Mouse (Mus musculus): ENCODE results near the gene Lyst. TPM values are rescaled to one million over a fixed set of nuclear protein-coding genes. Genes with fewer than 3 reads are reported as not detected.
"Not testable (repeated sequence)": the region's sequence is repeated elsewhere in the genome, so short reads cannot be mapped to it uniquely, and the experiment has no call there.

The Lyst gene
- polyA plus RNA-seq, 1 experiment from 2014 or later = 2.5 TPM

- peaks cover 13% of the 10 kb centered on the region for H3K4me1 ChIP-seq (ENCODE audit: control insufficient read depth, insufficient read depth, low read length)
- ATAC-seq (ENCODE audit: low FRiP score) = no peak
These were observed 197.9 kb downstream of the Lyst start for GRCm38 (mm10) chr13:13788070-13788469.

DNA sequence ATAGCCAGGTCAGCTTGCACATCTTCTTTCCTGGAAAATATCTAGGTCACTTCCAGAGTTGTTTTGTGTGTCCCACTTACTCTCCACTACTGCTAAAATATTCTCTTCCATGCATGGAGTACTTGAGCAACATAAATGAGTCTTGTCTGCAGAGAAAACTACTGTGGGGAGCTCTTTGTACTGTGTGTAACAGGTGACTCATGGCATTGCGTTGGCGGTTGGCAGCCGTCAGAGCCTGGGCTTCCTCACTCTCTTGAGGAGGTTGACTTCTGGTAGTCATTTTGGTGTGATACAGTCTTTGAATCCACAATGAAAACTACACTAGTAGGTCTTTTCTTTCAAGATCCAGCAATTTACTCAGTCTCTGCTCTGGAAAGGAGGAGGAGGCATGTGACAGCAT is 201.8 kb downstream of the Lyst start:
- 88% methylated on average over 3 of the region's 3 CpGs for WGBS

More at GRCm38 (mm10) chr13:13788070-13788469, 197.9 kb downstream of the Lyst start:
- no peak overlapping the region for H3K27ac ChIP-seq (ENCODE audit: low read depth, low read length)
- H3K4me2 ChIP-seq = no peak overlapping the region
- no peak overlapping the region for H3K4me3 ChIP-seq (ENCODE audit: low read depth, low read length)
- no peaks in the 10 kb centered on the region for H3K9me3 ChIP-seq (ENCODE audit: control insufficient read depth, low read length)
- H3K36me3 ChIP-seq (ENCODE audit: control insufficient read depth, insufficient read depth, low read length) = no peaks in the 10 kb centered on the region
- WGBS = 85% methylated on average over 4 of the region's 4 CpGs
- DNase-seq (ENCODE audit: low spot score, missing footprints) = no peak
- no peak overlapping the region for H3K9ac ChIP-seq (ENCODE audit: low read length)
- H3K27me3 ChIP-seq (ENCODE audit: control insufficient read depth, insufficient read depth, low read length) = peaks cover 30% of the 10 kb centered on the region

DNA sequence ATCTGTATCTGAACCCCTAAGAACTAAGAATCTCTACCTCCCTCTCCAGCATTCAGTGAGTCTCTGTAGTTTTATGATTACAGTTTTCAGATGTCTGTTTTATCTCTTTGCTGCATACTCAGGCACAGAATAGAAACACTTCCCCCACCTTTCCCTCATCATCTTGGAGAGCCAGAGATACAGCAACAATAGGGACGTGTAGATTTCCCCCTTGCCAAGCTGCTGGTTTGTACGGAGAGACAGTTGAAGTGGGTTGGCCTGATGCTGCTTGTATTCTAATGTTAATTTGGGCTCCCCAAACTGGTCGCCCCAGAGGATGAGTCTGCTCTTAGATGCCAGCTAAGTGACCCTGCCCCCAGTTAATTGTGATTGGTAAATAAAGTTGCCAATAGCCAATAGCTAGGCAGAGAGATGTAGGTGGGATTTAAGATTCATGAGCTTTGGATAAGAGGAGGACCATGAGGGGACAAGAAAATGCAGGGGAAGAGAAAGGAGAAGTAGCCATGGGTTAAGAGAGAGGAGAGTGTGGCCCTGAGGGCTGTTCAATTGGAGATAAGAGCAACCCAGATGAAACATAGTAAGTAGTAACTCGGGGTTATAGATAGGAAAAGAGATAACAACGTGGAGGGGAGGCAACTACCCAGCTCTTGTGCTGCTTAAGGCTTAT is 205.1 kb downstream of the Lyst start:
- 31% methylated on average over 5 of the region's 5 CpGs for WGBS
- ATAC-seq (ENCODE audit: low FRiP score) (no peak), DNase-seq (ENCODE audit: low spot score, missing footprints) (no peak)
- Histone ChIP-seq H3K4me3 (ENCODE audit: low read depth, low read length) (no peak overlapping the region), H3K27me3 (ENCODE audit: control insufficient read depth, insufficient read depth, low read length) (no peaks in the 10 kb centered on the region), H3K4me2 (no peak overlapping the region), H3K9ac (ENCODE audit: low read length) (no peak overlapping the region), H3K27ac (ENCODE audit: low read depth, low read length) (no peak overlapping the region), H3K9me3 (ENCODE audit: control insufficient read depth, low read length) (no peaks in the 10 kb centered on the region), H3K4me1 (ENCODE audit: control insufficient read depth, insufficient read depth, low read length) (no peaks in the 10 kb centered on the region), H3K36me3 (ENCODE audit: control insufficient read depth, insufficient read depth, low read length) (no peaks in the 10 kb centered on the region)

More for the DNA sequence above, 201.8 kb downstream of the Lyst start:
- Histone ChIP-seq H3K36me3 (ENCODE audit: control insufficient read depth, insufficient read depth, low read length) (no peaks in the 10 kb centered on the region), H3K4me1 (ENCODE audit: control insufficient read depth, insufficient read depth, low read length) (no peaks in the 10 kb centered on the region), H3K9ac (ENCODE audit: low read length) (no peak overlapping the region), H3K27ac (ENCODE audit: low read depth, low read length) (no peak overlapping the region), H3K9me3 (ENCODE audit: control insufficient read depth, low read length) (no peaks in the 10 kb centered on the region), H3K27me3 (ENCODE audit: control insufficient read depth, insufficient read depth, low read length) (peaks cover under 1% of the 10 kb centered on the region), H3K4me2 (no peak overlapping the region), H3K4me3 (ENCODE audit: low read depth, low read length) (no peak overlapping the region)
- DNase-seq (ENCODE audit: low spot score, missing footprints) (no peak), ATAC-seq (ENCODE audit: low FRiP score) (no peak)

DNA sequence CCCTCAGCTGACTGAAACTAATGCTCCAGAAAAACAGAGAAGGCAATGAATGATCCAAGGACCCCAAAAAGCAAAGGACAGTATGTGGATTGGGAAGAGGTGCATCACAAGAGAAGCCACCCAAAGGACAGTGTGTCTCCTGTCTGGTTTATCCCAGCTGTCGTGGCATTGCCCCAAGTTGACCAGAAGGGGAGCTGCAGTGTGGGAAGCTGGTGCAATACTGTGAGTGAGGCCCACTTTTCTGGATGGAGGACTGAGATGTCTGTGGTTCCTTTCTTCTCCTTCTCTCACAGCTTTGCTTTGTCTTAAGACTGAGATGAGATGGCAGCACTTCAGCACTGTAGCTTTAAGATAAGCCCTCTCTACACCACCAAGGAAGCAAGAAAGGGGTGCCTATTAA is 205.9 kb downstream of the Lyst start:
- no peaks in the 10 kb centered on the region for H3K27me3 ChIP-seq (ENCODE audit: control insufficient read depth, insufficient read depth, low read length)
- no peak overlapping the region for H3K4me2 ChIP-seq
- no peaks in the 10 kb centered on the region for H3K36me3 ChIP-seq (ENCODE audit: control insufficient read depth, insufficient read depth, low read length)
- no peak overlapping the region for H3K9ac ChIP-seq (ENCODE audit: low read length)
- no peaks in the 10 kb centered on the region for H3K9me3 ChIP-seq (ENCODE audit: control insufficient read depth, low read length)
- DNase-seq (ENCODE audit: low spot score, missing footprints) = no peak
- 86% methylated on average over 1 of the region's 1 CpGs for WGBS
- H3K4me3 ChIP-seq (ENCODE audit: low read depth, low read length) = no peak overlapping the region
- ATAC-seq (ENCODE audit: low FRiP score) = no peak
- no peak overlapping the region for H3K27ac ChIP-seq (ENCODE audit: low read depth, low read length)
- no peaks in the 10 kb centered on the region for H3K4me1 ChIP-seq (ENCODE audit: control insufficient read depth, insufficient read depth, low read length)

GRCm38 (mm10) chr13:13797816-13798215 is 207.6 kb downstream of the Lyst start:
- not testable (repeated sequence) for H3K36me3 ChIP-seq (ENCODE audit: control insufficient read depth, insufficient read depth, low read length); H3K9ac ChIP-seq (ENCODE audit: low read length); H3K4me2 ChIP-seq; H3K27ac ChIP-seq (ENCODE audit: low read depth, low read length); ATAC-seq (ENCODE audit: low FRiP score); H3K27me3 ChIP-seq (ENCODE audit: control insufficient read depth, insufficient read depth, low read length); DNase-seq (ENCODE audit: low spot score, missing footprints); H3K4me1 ChIP-seq (ENCODE audit: control insufficient read depth, insufficient read depth, low read length); H3K4me3 ChIP-seq (ENCODE audit: low read depth, low read length); H3K9me3 ChIP-seq (ENCODE audit: control insufficient read depth, low read length)
- WGBS = 98% methylated on average over 12 of the region's 12 CpGs

DNA sequence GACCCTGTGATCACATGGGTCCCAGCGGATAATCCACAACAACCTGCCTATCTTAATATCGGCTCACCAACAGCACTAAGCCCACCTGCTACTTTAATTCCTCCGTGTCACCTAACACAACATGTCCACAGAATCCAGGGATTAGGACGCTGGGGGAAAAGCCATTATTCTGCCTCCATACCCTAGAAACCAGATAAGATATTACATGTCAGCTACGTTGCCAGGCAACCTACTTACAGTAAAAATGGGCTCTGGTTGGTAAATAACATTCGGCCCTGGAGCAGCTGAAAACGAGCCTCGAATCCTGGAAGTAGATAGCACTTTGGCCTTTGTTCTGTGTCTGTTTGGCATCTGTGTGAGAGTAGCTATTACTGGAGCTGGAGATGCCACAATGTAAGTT is 208.6 kb downstream of the Lyst start:
- no peaks in the 10 kb centered on the region for H3K27me3 ChIP-seq (ENCODE audit: control insufficient read depth, insufficient read depth, low read length)
- no peaks in the 10 kb centered on the region for H3K9me3 ChIP-seq (ENCODE audit: control insufficient read depth, low read length)
- 87% methylated on average over 8 of the region's 8 CpGs for WGBS
- no peak overlapping the region for H3K9ac ChIP-seq (ENCODE audit: low read length)
- no peak overlapping the region for H3K27ac ChIP-seq (ENCODE audit: low read depth, low read length)
- no peaks in the 10 kb centered on the region for H3K4me1 ChIP-seq (ENCODE audit: control insufficient read depth, insufficient read depth, low read length)
- H3K4me3 ChIP-seq (ENCODE audit: low read depth, low read length) = no peak overlapping the region
- no peak overlapping the region for H3K4me2 ChIP-seq
- ATAC-seq (ENCODE audit: low FRiP score) = 0 out of 2 replicates have a peak, but pooled peaks have one; percentile 19
- H3K36me3 ChIP-seq (ENCODE audit: control insufficient read depth, insufficient read depth, low read length) = no peaks in the 10 kb centered on the region
- no peak for DNase-seq (ENCODE audit: low spot score, missing footprints)

DNA sequence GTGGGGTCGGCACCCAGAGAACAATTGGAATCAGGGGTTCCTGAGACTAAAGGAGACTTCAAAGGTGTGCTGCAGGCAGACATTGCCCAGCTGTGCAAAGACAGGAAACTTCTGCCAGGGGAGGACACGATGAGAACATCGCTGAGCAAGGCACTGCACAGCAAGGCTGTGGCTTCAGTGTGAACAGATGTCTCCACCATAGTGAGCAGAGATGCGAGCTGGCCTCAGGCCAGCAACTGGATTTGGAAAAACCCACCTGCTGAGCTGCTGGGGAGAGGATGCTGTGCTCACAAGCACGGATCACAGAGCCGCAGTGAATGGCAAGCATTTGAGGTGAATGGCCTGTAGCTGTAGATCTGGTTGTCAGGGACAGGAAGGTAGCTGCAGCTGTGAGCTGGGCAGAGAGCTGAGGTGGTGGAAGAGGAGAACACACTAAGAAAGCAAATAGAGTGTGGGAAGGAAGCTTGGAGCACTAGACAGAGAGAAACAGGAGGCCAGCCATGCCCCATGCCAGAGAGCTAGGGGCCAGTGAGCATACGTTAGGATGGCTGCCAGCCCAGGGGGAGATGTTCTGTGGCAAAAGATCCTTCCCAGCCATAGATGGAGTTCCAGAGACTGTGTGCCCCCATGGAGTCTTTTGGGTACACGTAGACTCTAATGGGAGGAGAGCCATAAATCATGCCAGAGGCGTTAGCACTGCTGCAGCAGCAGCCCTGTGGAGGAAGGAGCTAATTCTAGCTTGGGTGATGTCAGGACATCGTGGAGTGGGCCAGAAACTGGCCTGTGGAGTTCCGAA is 218.3 kb downstream of the Lyst start:
- Histone ChIP-seq H3K9ac (ENCODE audit: low read length) (no peak overlapping the region), H3K9me3 (ENCODE audit: control insufficient read depth, low read length) (no peaks in the 10 kb centered on the region), H3K27me3 (ENCODE audit: control insufficient read depth, insufficient read depth, low read length) (no peaks in the 10 kb centered on the region), H3K4me2 (no peak overlapping the region), H3K27ac (ENCODE audit: low read depth, low read length) (no peak overlapping the region), H3K4me1 (ENCODE audit: control insufficient read depth, insufficient read depth, low read length) (no peaks in the 10 kb centered on the region), H3K4me3 (ENCODE audit: low read depth, low read length) (no peak overlapping the region), H3K36me3 (ENCODE audit: control insufficient read depth, insufficient read depth, low read length) (no peaks in the 10 kb centered on the region)
- WGBS = 44% methylated on average over 11 of the region's 11 CpGs
- ATAC-seq (ENCODE audit: low FRiP score) (peak; percentile 40; the same call in 1 of the 2 replicates), DNase-seq (ENCODE audit: low spot score, missing footprints) (no peak)

DNA sequence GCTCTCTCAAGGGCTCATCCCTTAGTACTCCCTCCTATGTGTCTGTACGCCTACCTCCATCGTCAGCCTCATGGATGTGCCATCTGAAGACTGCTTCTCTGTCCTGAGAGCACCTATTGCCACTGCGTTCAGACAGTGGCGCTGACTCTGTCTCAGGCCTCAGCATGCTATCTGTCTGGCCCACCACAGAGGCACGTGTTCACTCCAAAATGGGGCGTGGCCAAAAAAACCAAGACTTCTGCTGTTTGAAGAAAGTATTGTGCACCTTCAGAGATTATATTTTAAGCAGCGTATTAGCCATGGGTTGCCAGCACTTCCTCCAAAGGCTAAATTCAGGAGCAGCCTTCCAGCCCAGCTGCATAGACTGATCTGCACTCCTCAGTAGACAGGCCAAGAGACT is 220.7 kb downstream of the Lyst start:
- ATAC-seq (ENCODE audit: low FRiP score) = no peak
- Histone ChIP-seq H3K9ac (ENCODE audit: low read length) (no peak overlapping the region), H3K4me1 (ENCODE audit: control insufficient read depth, insufficient read depth, low read length) (no peaks in the 10 kb centered on the region), H3K9me3 (ENCODE audit: control insufficient read depth, low read length) (no peaks in the 10 kb centered on the region), H3K4me2 (no peak overlapping the region), H3K27me3 (ENCODE audit: control insufficient read depth, insufficient read depth, low read length) (no peaks in the 10 kb centered on the region), H3K36me3 (ENCODE audit: control insufficient read depth, insufficient read depth, low read length) (no peaks in the 10 kb centered on the region), H3K4me3 (ENCODE audit: low read depth, low read length) (no peak overlapping the region), H3K27ac (ENCODE audit: low read depth, low read length) (no peak overlapping the region)
- 83% methylated on average over 7 of the region's 7 CpGs for WGBS
- DNase-seq (ENCODE audit: low spot score, missing footprints) = no peak

DNA sequence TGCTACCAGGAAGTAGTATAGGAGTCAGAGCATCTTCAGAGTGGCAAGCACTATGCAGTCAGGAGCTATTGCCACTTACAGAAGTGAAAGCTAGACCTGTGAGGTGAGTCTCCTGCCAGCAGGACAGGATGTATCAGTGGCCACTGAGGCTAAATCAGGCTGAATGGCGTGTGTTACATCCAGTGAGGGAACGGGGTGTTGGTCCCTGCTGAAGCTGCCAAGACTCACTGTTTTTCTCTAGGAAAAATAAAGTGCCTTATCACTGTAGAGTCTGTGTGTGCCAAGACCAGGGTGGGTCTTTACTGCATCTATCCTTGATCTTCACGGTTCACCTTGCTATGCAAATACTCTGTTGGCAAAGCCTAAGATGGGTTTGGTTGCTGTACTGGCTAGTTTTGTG is 228.5 kb downstream of the Lyst start:
- Histone ChIP-seq H3K4me2 (no peak overlapping the region), H3K36me3 (ENCODE audit: control insufficient read depth, insufficient read depth, low read length) (no peaks in the 10 kb centered on the region), H3K4me1 (ENCODE audit: control insufficient read depth, insufficient read depth, low read length) (no peaks in the 10 kb centered on the region), H3K9ac (ENCODE audit: low read length) (no peak overlapping the region), H3K27me3 (ENCODE audit: control insufficient read depth, insufficient read depth, low read length) (no peaks in the 10 kb centered on the region), H3K27ac (ENCODE audit: low read depth, low read length) (no peak overlapping the region), H3K9me3 (ENCODE audit: control insufficient read depth, low read length) (no peaks in the 10 kb centered on the region), H3K4me3 (ENCODE audit: low read depth, low read length) (no peak overlapping the region)
- DNase-seq (ENCODE audit: low spot score, missing footprints) (no peak), ATAC-seq (ENCODE audit: low FRiP score) (no peak)
- WGBS = 87% methylated on average over 3 of the region's 3 CpGs

Data from midbrain, embryonic 11.5 days (tissue).